8 mouse cellular contexts compared by ENCODE assay signal in genomic region chr13:104074731-104075130, GRCm38 (mm10). TPM values are rescaled to one million over a fixed set of nuclear protein-coding genes. Genes with fewer than 3 reads are reported as not detected.
A peak's percentile ranks its signal among the peaks of the same experiment; 100 is the strongest.
DNase-seq lines count a peak whose midpoint lies in the region; TF ChIP-seq lines count a peak whose summit lies in the region.

No protein-coding gene starts in this region.

- H3K4me3 ChIP-seq in myocyte: no peak overlapping the region

- no peaks in the 10 kb centered on the region for H3K36me3 ChIP-seq in myocyte (ENCODE audit: control insufficient read depth, insufficient read depth)

- H3K4me2 ChIP-seq in myocyte (ENCODE audit: low read depth): peak overlapping the region; percentile 24

- H3K27me3 ChIP-seq in myocyte (ENCODE audit: control insufficient read depth, insufficient read depth, insufficient read length): no peaks in the 10 kb centered on the region

- H3K79me2 ChIP-seq in myocyte (ENCODE audit: control insufficient read depth, insufficient read depth): no peaks in the 10 kb centered on the region

- H3ac ChIP-seq in myocyte (ENCODE audit: control insufficient read depth, insufficient read length): no peak overlapping the region

- TF ChIP-seq POLR2A in myocyte (IDR thresholded peaks at IDR 0.05; ENCODE audit: insufficient read length, low read depth): no peak

- peak; percentile 67 for DNase-seq in adrenal gland, adult 2 months
- DNase-seq in adrenal gland, adult 8-10 months: no peak
- peak; percentile 68 to 70 for DNase-seq in heart, adult 9 months (ENCODE audit: low spot score in 2 of 2)
- DNase-seq in kidney, postnatal 36 days: peak; percentile 58 to 74
- DNase-seq in MN1 (ENCODE audit: low spot score): no peak
- DNase-seq in cerebellum, postnatal 36 days: no peak
- no peak for DNase-seq in layer of hippocampus, adult 18-20 months (ENCODE audit: low spot score in 2 of 2)

TF ChIP-seq in myocyte, 11 proteins besides CTCF, POLR2A, EP300 and RAD21:
- TF ChIP-seq MYOG (IDR thresholded peaks at IDR 0.05; ENCODE audit: control insufficient read depth in 1 of 3, insufficient read depth in 1 of 3, insufficient read length in 2 of 3, low read depth in 2 of 3) (no peak), E2F4 (IDR thresholded peaks at IDR 0.05; ENCODE audit: insufficient read depth) (no peak), MYOD1 (IDR thresholded peaks at IDR 0.05; ENCODE audit: control insufficient read depth in 1 of 3, insufficient read length in 2 of 3, low read depth in 2 of 3) (no peak), MAX (IDR thresholded peaks at IDR 0.05; ENCODE audit: low read depth) (no peak), POLR2AphosphoS2 (IDR thresholded peaks at IDR 0.05; ENCODE audit: insufficient read length, low read depth) (no peak), REST (IDR thresholded peaks at IDR 0.05; ENCODE audit: insufficient read depth, insufficient read length) (no peak)

RNA-seq across cellular contexts. Expression of gene Nln, which starts 34.7 kb away (rescaled TPM):
- total RNA-seq in adrenal gland, adult 2 months (2021): 10 to 100 TPM; 19.5 to 20.2 TPM
- 9.4 and 9.7 TPM in 2 replicates for polyA plus RNA-seq in adrenal gland, adult 2 months (2012; rRNA removed)
- total RNA-seq in adrenal gland, adult 8-10 months (2022): 10 to 100 TPM; 14.4 to 19.6 (median 16.5) TPM
- polyA plus RNA-seq in myocyte (2012; fragmentation: generic; extraction: Trizol): 10.8 TPM
- 10 to 100 TPM; 17.4 to 21.1 TPM for total RNA-seq in layer of hippocampus, adult 18-20 months (2021)

RNA-seq across cellular contexts. Expression of gene Sgtb, which starts 34.8 kb away (rescaled TPM):
- 1 to 10 TPM; 8.7 to 9.2 TPM for total RNA-seq in adrenal gland, adult 2 months (2021)
- 0.83 and 1.0 TPM in 2 replicates for polyA plus RNA-seq in adrenal gland, adult 2 months (2012; rRNA removed)
- 1 to 10 TPM; 3.9 to 9.4 (median 6.1) TPM for total RNA-seq in adrenal gland, adult 8-10 months (2022)
- polyA plus RNA-seq in myocyte (2012; fragmentation: generic; extraction: Trizol): 4.3 TPM
- 10 to 100 TPM; 79.8 to 80.1 TPM for total RNA-seq in layer of hippocampus, adult 18-20 months (2021)

Comparison
In these comparisons a context has a peak if more than half of its experiments do, and no peak if none do; other contexts are left out.
1. DNase-seq: peak in adrenal gland, adult 2 months (single experiment), heart, adult 9 months (2 of 2) and kidney, postnatal 36 days (2 of 2); none in adrenal gland, adult 8-10 months (single experiment), MN1 (single experiment), cerebellum, postnatal 36 days (0 of 2) and layer of hippocampus, adult 18-20 months (0 of 2).
2. RNA of gene Sgtb, which starts 34.8 kb away (total RNA-seq): 79.8 to 80.1 TPM in layer of hippocampus, adult 18-20 months; 8.7 to 9.2 TPM in adrenal gland, adult 2 months and 3.9 to 9.4 TPM in adrenal gland, adult 8-10 months; every median in the first group is over 4 times any median in the second.